Mouse (Mus musculus) urinary bladder, adult 18-20 months (tissue): Measurements from ENCODE around the gene Nlk.
A peak's percentile ranks its signal among the peaks of the same experiment; 100 is the strongest.
"Not testable (repeated sequence)": the region's sequence is repeated elsewhere in the genome, so short reads cannot be mapped to it uniquely, and the experiment has no call there.

Source experiments
- DNase-seq, 2 experiments: peaks; one replicate each; pipeline ENCODE4 v3.0.0; 2022; ENCODE audit warnings: low spot score in 2 of 2, mixed read lengths in 2 of 2

Gene Nlk

GRCm38 (mm10) chr11:78547718-78548460 lies 149.3 kb downstream of the Nlk start:
- DNase-seq = no peak

GRCm38 (mm10) chr11:78545181-78545580 lies 152.0 kb downstream of the Nlk start:
- no peak for DNase-seq

GRCm38 (mm10) chr11:78544449-78545111 lies 152.6 kb downstream of the Nlk start:
- no peak for DNase-seq

GRCm38 (mm10) chr11:78540358-78540757 lies 156.8 kb downstream of the Nlk start:
- DNase-seq = no peak

GRCm38 (mm10) chr11:78536690-78537084 lies 160.5 kb downstream of the Nlk start:
- no peak for DNase-seq

GRCm38 (mm10) chr11:78536080-78536689 lies 161.0 kb downstream of the Nlk start, which contains the start of the genes Tnfaip1 and Ift20:
Gene Tnfaip1 (minus strand): TSS chr11:78536332.
Gene Ift20 (plus strand): TSS chr11:78536361.
- DNase-seq = peak; percentile 96 to 98

- DNase-seq = no peak
These were observed 161.6 kb downstream of the Nlk start for GRCm38 (mm10) chr11:78535376-78536079.

GRCm38 (mm10) chr11:78534516-78534915 lies 162.7 kb downstream of the Nlk start:
- DNase-seq = no peak

GRCm38 (mm10) chr11:78531515-78531914 lies 165.7 kb downstream of the Nlk start:
- not testable (repeated sequence) for DNase-seq

GRCm38 (mm10) chr11:78531046-78531445 lies 166.1 kb downstream of the Nlk start:
- DNase-seq = no peak

GRCm38 (mm10) chr11:78530001-78530400 lies 167.2 kb downstream of the Nlk start:
- no peak for DNase-seq

GRCm38 (mm10) chr11:78528714-78529113 lies 168.5 kb downstream of the Nlk start:
- no peak for DNase-seq

GRCm38 (mm10) chr11:78524838-78525237 lies 172.3 kb downstream of the Nlk start:
- no peak for DNase-seq

GRCm38 (mm10) chr11:78523241-78523955 lies 173.8 kb downstream of the Nlk start:
- no peak for DNase-seq

- no peak for DNase-seq
These were observed 174.6 kb downstream of the Nlk start for GRCm38 (mm10) chr11:78522481-78522997.

GRCm38 (mm10) chr11:78521880-78522279 lies 175.3 kb downstream of the Nlk start:
- no peak for DNase-seq

GRCm38 (mm10) chr11:78518931-78519330 lies 178.2 kb downstream of the Nlk start:
- no peak for DNase-seq
